Mouse (Mus musculus): ENCODE results near the gene Alpk3.

GRCm38 (mm10) chr7:81133941-81134340 is 76.5 kb downstream of the Alpk3 start:
- no peak for TF ChIP-seq POLR2A (IDR thresholded peaks at IDR 0.05; ENCODE audit: insufficient read depth, low read depth, low read length)
- TF ChIP-seq CTCF (IDR thresholded peaks at IDR 0.05; ENCODE audit: insufficient read depth, low read depth, low read length) = no peak
